Mouse (Mus musculus): ENCODE data around the gene Gm49325. TPM values are rescaled to one million over a fixed set of nuclear protein-coding genes. Genes with fewer than 3 reads are reported as not detected.

Gene Gm49325
- polyA plus RNA-seq, 1 experiment from 2014 or later: 1.9 TPM

- ATAC-seq (ENCODE audit: borderline replicate concordance, extremely low read depth, low FRiP score, low TSS enrichment): no peak
- Histone ChIP-seq H3K4me2 (no peak overlapping the region), H3K36me3 (peaks cover 59% of the 10 kb centered on the region), H3K4me3 (no peak overlapping the region), H3K9ac (no peak overlapping the region), H3K27me3 (no peaks in the 10 kb centered on the region), H3K4me1 (0 out of 2 replicates have a peak, but pooled peaks cover 11% of the 10 kb centered on the region), H3K27ac (no peak overlapping the region), H3K9me3 (no peaks in the 10 kb centered on the region)
- 81% methylated on average over 6 of the region's 6 CpGs for WGBS
These were observed 14.5 kb upstream of the Gm49325 start for GRCm38 (mm10) chr10:77591546-77591945.

- no peak for ATAC-seq (ENCODE audit: borderline replicate concordance, extremely low read depth, low FRiP score, low TSS enrichment)
- peaks cover 56% of the 10 kb centered on the region for H3K36me3 ChIP-seq
These were observed 9.9 kb upstream of the Gm49325 start for GRCm38 (mm10) chr10:77596060-77596459.

GRCm38 (mm10) chr10:77603021-77603420, 3.0 kb upstream of the Gm49325 start:
- 63% methylated on average over 4 of the region's 4 CpGs for whole genome bisulfite sequencing
- peaks cover 5% of the 10 kb centered on the region for H3K36me3 ChIP-seq
- H3K9me3 ChIP-seq: no peaks in the 10 kb centered on the region

More at GRCm38 (mm10) chr10:77596060-77596459, 9.9 kb upstream of the Gm49325 start:
- H3K27ac ChIP-seq: no peak overlapping the region
- H3K4me3 ChIP-seq: no peak overlapping the region
- H3K4me1 ChIP-seq: no peaks in the 10 kb centered on the region
- WGBS: 80% methylated on average over 2 of the region's 2 CpGs
- H3K9ac ChIP-seq: no peak overlapping the region
- H3K9me3 ChIP-seq: no peaks in the 10 kb centered on the region
- H3K27me3 ChIP-seq: no peaks in the 10 kb centered on the region
- no peak overlapping the region for H3K4me2 ChIP-seq

GRCm38 (mm10) chr10:77604111-77604510, 1.9 kb upstream of the Gm49325 start:
- Histone ChIP-seq H3K9ac (no peak overlapping the region), H3K27me3 (no peaks in the 10 kb centered on the region), H3K36me3 (no peaks in the 10 kb centered on the region; the same call in 1 of the 2 replicates), H3K4me2 (no peak overlapping the region), H3K4me3 (no peak overlapping the region), H3K9me3 (no peaks in the 10 kb centered on the region), H3K4me1 (peaks cover 29% of the 10 kb centered on the region), H3K27ac (peak overlapping the region; percentile 99)
- ATAC-seq (ENCODE audit: borderline replicate concordance, extremely low read depth, low FRiP score, low TSS enrichment): no peak
- 88% methylated on average over 6 of the region's 6 CpGs for WGBS

More at GRCm38 (mm10) chr10:77603021-77603420, 3.0 kb upstream of the Gm49325 start:
- Histone ChIP-seq H3K4me3 (no peak overlapping the region), H3K4me2 (no peak overlapping the region), H3K27me3 (no peaks in the 10 kb centered on the region), H3K27ac (no peak overlapping the region), H3K4me1 (peaks cover 28% of the 10 kb centered on the region), H3K9ac (no peak overlapping the region)
- no peak for ATAC-seq (ENCODE audit: borderline replicate concordance, extremely low read depth, low FRiP score, low TSS enrichment)

- H3K27ac ChIP-seq: peak overlapping the region; percentile 99
- no peaks in the 10 kb centered on the region for H3K9me3 ChIP-seq
- no peaks in the 10 kb centered on the region for H3K27me3 ChIP-seq
- H3K9ac ChIP-seq: no peak overlapping the region
- peaks cover 2% of the 10 kb centered on the region; the same call in 1 of the 2 replicates for H3K36me3 ChIP-seq
- H3K4me1 ChIP-seq: peaks cover 29% of the 10 kb centered on the region
- ATAC-seq (ENCODE audit: borderline replicate concordance, extremely low read depth, low FRiP score, low TSS enrichment): 0 out of 2 replicates have a peak, but pooled peaks have one; percentile 15
- H3K4me2 ChIP-seq: no peak overlapping the region
- H3K4me3 ChIP-seq: no peak overlapping the region
- 20% methylated on average over 5 of the region's 5 CpGs for WGBS
These were observed 1.0 kb upstream of the Gm49325 start for GRCm38 (mm10) chr10:77604958-77605357.

- H3K27me3 ChIP-seq: no peaks in the 10 kb centered on the region
- WGBS: 23% methylated on average over 1 of the region's 1 CpGs
- H3K9me3 ChIP-seq: no peaks in the 10 kb centered on the region
- ATAC-seq (ENCODE audit: borderline replicate concordance, extremely low read depth, low FRiP score, low TSS enrichment): 0 out of 2 replicates have a peak, but pooled peaks have one; percentile 31
- H3K4me1 ChIP-seq: peaks cover 29% of the 10 kb centered on the region
- peak overlapping the region; percentile 99 for H3K27ac ChIP-seq
- H3K4me3 ChIP-seq: peak overlapping the region; percentile 77
- H3K36me3 ChIP-seq: peaks cover 6% of the 10 kb centered on the region
- H3K9ac ChIP-seq: no peak overlapping the region
- peak overlapping the region; percentile 88 for H3K4me2 ChIP-seq
These were observed 629 bp upstream of the Gm49325 start for GRCm38 (mm10) chr10:77605368-77605767.

GRCm38 (mm10) chr10:77606855-77607254, 858 bp downstream of the Gm49325 start:
- Histone ChIP-seq H3K4me3 (peak overlapping the region; percentile 77), H3K27ac (peak overlapping the region; percentile 99), H3K9ac (peak overlapping the region; percentile 76), H3K27me3 (no peaks in the 10 kb centered on the region), H3K36me3 (peaks cover 21% of the 10 kb centered on the region), H3K4me2 (peak overlapping the region; percentile 88), H3K4me1 (peaks cover 29% of the 10 kb centered on the region), H3K9me3 (no peaks in the 10 kb centered on the region)
- ATAC-seq (ENCODE audit: borderline replicate concordance, extremely low read depth, low FRiP score, low TSS enrichment): no peak; the same call in 1 of the 2 replicates
- WGBS: 28% methylated on average over 7 of the region's 7 CpGs

- H3K4me3 ChIP-seq: peak overlapping the region; percentile 77
- WGBS: 59% methylated on average over 5 of the region's 5 CpGs
- peak overlapping the region; percentile 88 for H3K4me2 ChIP-seq
- H3K36me3 ChIP-seq: peaks cover 27% of the 10 kb centered on the region
- no peak overlapping the region for H3K27ac ChIP-seq
- H3K4me1 ChIP-seq: peaks cover 29% of the 10 kb centered on the region
- ATAC-seq (ENCODE audit: borderline replicate concordance, extremely low read depth, low FRiP score, low TSS enrichment): no peak
- H3K9ac ChIP-seq: peak overlapping the region; percentile 76; the same call in 1 of the 2 replicates
- no peaks in the 10 kb centered on the region for H3K27me3 ChIP-seq
- H3K9me3 ChIP-seq: no peaks in the 10 kb centered on the region
These were observed 1.4 kb downstream of the Gm49325 start for GRCm38 (mm10) chr10:77607441-77607840.

GRCm38 (mm10) chr10:77608589-77608988, 2.6 kb downstream of the Gm49325 start:
- H3K27me3 ChIP-seq: no peaks in the 10 kb centered on the region
- no peak overlapping the region for H3K4me2 ChIP-seq
- no peak overlapping the region for H3K4me3 ChIP-seq
- WGBS: 93% methylated on average over 8 of the region's 8 CpGs
- H3K36me3 ChIP-seq: peaks cover 39% of the 10 kb centered on the region
- no peak overlapping the region for H3K27ac ChIP-seq
- H3K9me3 ChIP-seq: no peaks in the 10 kb centered on the region
- H3K4me1 ChIP-seq: peaks cover 29% of the 10 kb centered on the region
- H3K9ac ChIP-seq: no peak overlapping the region
- no peak for ATAC-seq (ENCODE audit: borderline replicate concordance, extremely low read depth, low FRiP score, low TSS enrichment)

- H3K9me3 ChIP-seq: no peaks in the 10 kb centered on the region
- ATAC-seq (ENCODE audit: borderline replicate concordance, extremely low read depth, low FRiP score, low TSS enrichment): no peak
- H3K36me3 ChIP-seq: peaks cover 55% of the 10 kb centered on the region
- no peak overlapping the region for H3K9ac ChIP-seq
- peaks cover 17% of the 10 kb centered on the region for H3K4me1 ChIP-seq
- no peak overlapping the region for H3K4me2 ChIP-seq
- no peaks in the 10 kb centered on the region for H3K27me3 ChIP-seq
- WGBS: 78% methylated on average over 8 of the region's 8 CpGs
- no peak overlapping the region for H3K4me3 ChIP-seq
- H3K27ac ChIP-seq: no peak overlapping the region
These were observed 4.4 kb downstream of the Gm49325 start for GRCm38 (mm10) chr10:77610221-77610961.

- ATAC-seq (ENCODE audit: borderline replicate concordance, extremely low read depth, low FRiP score, low TSS enrichment): peak; percentile 43; the same call in 1 of the 2 replicates
- WGBS: 61% methylated on average over 3 of the region's 3 CpGs
- Histone ChIP-seq H3K27me3 (no peaks in the 10 kb centered on the region), H3K36me3 (peaks cover 84% of the 10 kb centered on the region), H3K4me3 (no peak overlapping the region), H3K4me1 (no peaks in the 10 kb centered on the region), H3K27ac (peak overlapping the region; percentile 54), H3K9me3 (no peaks in the 10 kb centered on the region), H3K4me2 (no peak overlapping the region), H3K9ac (no peak overlapping the region)
These were observed 7.4 kb downstream of the Gm49325 start for GRCm38 (mm10) chr10:77613409-77613808.

GRCm38 (mm10) chr10:77615647-77616046, 9.7 kb downstream of the Gm49325 start:
- Histone ChIP-seq H3K4me3 (no peak overlapping the region), H3K9me3 (no peaks in the 10 kb centered on the region), H3K27me3 (no peaks in the 10 kb centered on the region), H3K9ac (no peak overlapping the region), H3K27ac (no peak overlapping the region), H3K36me3 (peaks cover 75% of the 10 kb centered on the region), H3K4me2 (no peak overlapping the region), H3K4me1 (no peaks in the 10 kb centered on the region)
- WGBS: 86% methylated on average over 8 of the region's 8 CpGs
- ATAC-seq (ENCODE audit: borderline replicate concordance, extremely low read depth, low FRiP score, low TSS enrichment): no peak
